Comparison of ENCODE assay signal across 20 mouse cellular contexts in the genomic region with DNA sequence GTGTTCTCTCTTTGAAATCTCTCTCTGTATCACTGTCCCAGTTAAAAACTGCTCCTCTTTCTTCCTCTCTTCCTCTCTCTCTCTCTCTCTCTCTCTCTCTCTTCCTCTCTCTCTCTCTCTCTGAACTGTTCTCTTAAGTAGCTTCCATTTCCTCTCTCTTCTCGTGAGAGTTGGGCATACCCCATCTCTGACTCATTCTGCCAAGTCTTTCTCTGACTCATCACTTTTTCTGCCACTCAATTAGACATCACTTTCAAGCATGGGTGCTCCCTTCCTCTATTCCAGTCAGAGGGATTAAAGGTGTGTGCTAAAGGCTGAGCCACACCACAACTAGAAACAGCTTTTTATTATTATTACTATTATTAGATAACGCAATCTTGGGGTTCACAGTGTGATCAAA. TPM values are rescaled to one million over a fixed set of nuclear protein-coding genes. Genes with fewer than 3 reads are reported as not detected.
DNase-seq lines count a peak whose midpoint lies in the region; ATAC-seq and TF ChIP-seq lines count a peak whose summit lies in the region.
"Had no signal": no experiment of that assay in that cellular context is flagged by ENCODE, and none has a peak within 500 bp of the region (broad histone marks: within the 10 kb centered on the region; RNA-seq: fewer than 3 reads in every experiment).

No protein-coding gene starts in this region.

- no peaks in the 10 kb centered on the region for H3K27me3 ChIP-seq in lung, postnatal 0 days (replicated peaks; ENCODE audit: insufficient read depth, low read length)
- no peaks in the 10 kb centered on the region for H3K27me3 ChIP-seq in CH12.LX (replicated peaks)
- H3K27me3 ChIP-seq: embryonic facial prominence, embryonic 15.5 days; forebrain, embryonic 13.5 days; heart, embryonic 12.5 days had no signal

- no peak for TF ChIP-seq POLR2A in CH12.LX (IDR thresholded peaks at IDR 0.05; ENCODE audit: low read depth, low read length)

- no peak overlapping the region for H3K4me3 ChIP-seq in lung, postnatal 0 days (ENCODE audit: low read depth, low read length)
- H3K4me3 ChIP-seq in CH12.LX (replicated peaks in 1 of 3; ENCODE audit: low read depth in 2 of 3, low read length in 2 of 3, poor library complexity in 1 of 3) = no peak overlapping the region
- H3K4me3 ChIP-seq: embryonic facial prominence, embryonic 15.5 days; forebrain, embryonic 13.5 days; gastrocnemius, adult 2 months; heart, embryonic 12.5 days had no signal

- dilution Hi-C loops in CH12.LX (cut with MboI; ENCODE audit: extremely low pct_ligation_motif_present, extremely low pct_unique_long_range_greater_than_20kb, low sequenced_read_pairs) = no loop called here

- no peak for TF ChIP-seq EP300 in lung, postnatal 0 days (IDR thresholded peaks at IDR 0.05)
- no peak for TF ChIP-seq EP300 in CH12.LX (IDR thresholded peaks at IDR 0.05; ENCODE audit: low read length)

- no peak for TF ChIP-seq RAD21 in CH12.LX (IDR thresholded peaks at IDR 0.05; ENCODE audit: low read depth, low read length)

- H3K4me2 ChIP-seq in lung, postnatal 0 days (replicated peaks; ENCODE audit: low read depth, low read length) = no peak overlapping the region
- no peak overlapping the region for H3K4me2 ChIP-seq in CH12.LX (ENCODE audit: insufficient read depth, low read depth, poor library complexity, severe bottlenecking)
- H3K4me2 ChIP-seq: embryonic facial prominence, embryonic 15.5 days; forebrain, embryonic 13.5 days; heart, embryonic 12.5 days had no signal

- H3K79me2 ChIP-seq in CH12.LX (replicated peaks; ENCODE audit: control insufficient read depth, extremely low read depth, insufficient read depth, poor library complexity, severe bottlenecking) = no peaks in the 10 kb centered on the region

- ATAC-seq in lung, postnatal 0 days = no peak
- ATAC-seq in activated CD4-positive, CD25-positive, alpha-beta regulatory T cell, adult 4 months = no peak
- ATAC-seq: CD4-positive, CD25-positive, alpha-beta regulatory T cell, adult 4 months; forebrain, embryonic 13.5 days; hindbrain, embryonic 16.5 days had no signal

- H3K4me1 ChIP-seq in lung, postnatal 0 days (ENCODE audit: insufficient read depth, low read depth, low read length) = no peaks in the 10 kb centered on the region
- peaks cover 0 to 6% of the 10 kb centered on the region in 2 experiments; a peak in 2 of 4 replicates for H3K4me1 ChIP-seq in CH12.LX (ENCODE audit: control insufficient read depth in 1 of 2, insufficient read depth in 2 of 2)
- H3K4me1 ChIP-seq: embryonic facial prominence, embryonic 15.5 days; forebrain, embryonic 13.5 days had no signal

- TF ChIP-seq CTCF in lung, postnatal 0 days (IDR thresholded peaks at IDR 0.05) = no peak
- no peak for TF ChIP-seq CTCF in CH12.LX (conservative IDR thresholded peaks at IDR 0.05 in 1 of 2, IDR thresholded peaks at IDR 0.05 in 1 of 2; ENCODE audit: low read depth in 2 of 2, low read length in 2 of 2)

- no peak overlapping the region for H3K27ac ChIP-seq in lung, postnatal 0 days (ENCODE audit: low read length)
- H3K27ac ChIP-seq in CH12.LX (ENCODE audit: insufficient read depth, low read depth) = no peak overlapping the region
- H3K27ac ChIP-seq: embryonic facial prominence, embryonic 15.5 days; forebrain, embryonic 13.5 days; gastrocnemius, adult 2 months had no signal

- in situ Hi-C loops in CH12.LX (cut with MboI; ENCODE audit: low pct_ligation_motif_present, low pct_unique_long_range_greater_than_20kb, low sequenced_read_pairs) = no loop called here

- no peak overlapping the region for H3K9ac ChIP-seq in lung, postnatal 0 days (replicated peaks; ENCODE audit: low read depth)
- H3K9ac ChIP-seq in CH12.LX (ENCODE audit: insufficient read depth, low read depth) = no peak overlapping the region
- H3K9ac ChIP-seq: embryonic facial prominence, embryonic 15.5 days; forebrain, embryonic 13.5 days; heart, embryonic 12.5 days had no signal

- 53% methylated on average over 2 of the region's 2 CpGs for WGBS in lung, postnatal 0 days

- DNase-seq in lung, postnatal 0 days (ENCODE audit: low spot score) = peak; percentile 28
- no peak for DNase-seq in lung, postnatal 36 days
- DNase-seq in CH12.LX (ENCODE audit: extremely low read depth) (peak; percentile 57), NIH3T3 (ENCODE audit: low read depth) (peak; percentile 24)
- peak; percentile 21 for DNase-seq in induced T-regulatory cell, adult 2 months (ENCODE audit: low read depth)
- DNase-seq in spleen, adult 18-20 months = no peak
- no peak for DNase-seq in layer of hippocampus, postnatal 14 days (ENCODE audit: low spot score in 2 of 2)
- DNase-seq: adrenal gland, postnatal 14 days; cerebellum, adult 18-20 months; cerebellum, adult 9-11 months; embryo, embryonic 11 days; gastrocnemius, adult 2 months; gastrocnemius, postnatal 25 days; kidney, adult 11 months had no signal

- no peaks in the 10 kb centered on the region for H3K36me3 ChIP-seq in lung, postnatal 0 days (ENCODE audit: insufficient read depth, low read length)
- H3K36me3 ChIP-seq in CH12.LX (replicated peaks in 1 of 2; ENCODE audit: control insufficient read depth in 1 of 2, insufficient read depth in 1 of 2, low read length in 1 of 2) = peaks cover 0 to 2% of the 10 kb centered on the region in 2 experiments
- H3K36me3 ChIP-seq: embryonic facial prominence, embryonic 15.5 days; heart, embryonic 12.5 days had no signal

- H3K9me3 ChIP-seq in lung, postnatal 0 days (ENCODE audit: low read length) = no peaks in the 10 kb centered on the region
- H3K9me3 ChIP-seq in CH12.LX (replicated peaks; ENCODE audit: low read length) = no peaks in the 10 kb centered on the region
- H3K9me3 ChIP-seq: embryonic facial prominence, embryonic 15.5 days; forebrain, embryonic 13.5 days; heart, embryonic 12.5 days had no signal

TF ChIP-seq in CH12.LX, 34 proteins besides CTCF, POLR2A, EP300 and RAD21:
- TF ChIP-seq USF2 (conservative IDR thresholded peaks at IDR 0.05; ENCODE audit: low read depth, low read length) (no peak), NRF1 (IDR thresholded peaks at IDR 0.05; ENCODE audit: low read depth, low read length) (no peak), CHD1 (IDR thresholded peaks at IDR 0.05; ENCODE audit: low read depth, low read length) (no peak), POLR2AphosphoS2 (IDR thresholded peaks at IDR 0.05; ENCODE audit: low read depth, low read length) (no peak), E2F4 (IDR thresholded peaks at IDR 0.05; ENCODE audit: insufficient replicate concordance, low read depth, low read length) (no peak), MAZ (IDR thresholded peaks at IDR 0.05; ENCODE audit: low read depth, low read length) (no peak), NELFE (IDR thresholded peaks at IDR 0.05; ENCODE audit: low read depth, low read length) (no peak), PAX5 (IDR thresholded peaks at IDR 0.05; ENCODE audit: low read length) (no peak), SMC3 (IDR thresholded peaks at IDR 0.05; ENCODE audit: low read depth, low read length) (no peak), MAFK (IDR thresholded peaks at IDR 0.05; ENCODE audit: insufficient replicate concordance, low read length) (peak; percentile 79; the same call in 1 of the 2 replicates), KAT2A (IDR thresholded peaks at IDR 0.05; ENCODE audit: insufficient replicate concordance, low read length) (no peak), CHD2 (IDR thresholded peaks at IDR 0.05; ENCODE audit: low read length) (peak; percentile 78), ZNF384 (IDR thresholded peaks at IDR 0.05; ENCODE audit: low read depth, low read length) (no peak), JUN (IDR thresholded peaks at IDR 0.05; ENCODE audit: insufficient read depth, low read depth, low read length) (0 out of 2 replicates have a peak, but pooled peaks have one; percentile 6), TBP (conservative IDR thresholded peaks at IDR 0.05; ENCODE audit: low read depth, low read length) (no peak), BHLHE40 (IDR thresholded peaks at IDR 0.05; ENCODE audit: low read depth, low read length) (no peak), ZMIZ1 (IDR thresholded peaks at IDR 0.05; ENCODE audit: low read depth, low read length) (no peak), MXI1 (IDR thresholded peaks at IDR 0.05; ENCODE audit: low read depth, low read length) (no peak), RCOR1 (conservative IDR thresholded peaks at IDR 0.05; ENCODE audit: low read depth, low read length) (no peak)
TF ChIP-seq in CH12.LX: peak in this region for 3.

RNA-seq across cellular contexts. Expression of a gene that starts 43.7 kb away (rescaled TPM):
- 28.2 and 35.8 TPM in 2 replicates for polyA plus RNA-seq in lung, postnatal 0 days (2015; fragmentation: Nextera tagmentation; extraction: Ambion mirVana)
- total RNA-seq in CH12.LX (2012; rRNA removed) (3.4 and 4.0 TPM in 2 replicates), CH12.LX (2014; rRNA removed) (4.9 and 5.2 TPM in 2 replicates)
- 11.6 and 15.0 TPM in 2 replicates for polyA plus RNA-seq in CH12.LX (2012; ENCODE audit: insufficient read length, low read depth)
- polyA plus RNA-seq in activated CD4-positive, CD25-positive, alpha-beta regulatory T cell, adult 4 months (2017; shearing (Covaris generic)) = 10 to 100 TPM; 17.3 to 18.0 TPM
- total RNA-seq in layer of hippocampus, postnatal 14 days (2021) = 100 to 1,000 TPM; 271 to 273 TPM

Comparison
In these comparisons a context has a peak if more than half of its experiments do, and no peak if none do; other contexts are left out.
1. DNase-seq: peak in lung, postnatal 0 days (single experiment), CH12.LX (single experiment), NIH3T3 (single experiment) and induced T-regulatory cell, adult 2 months (single experiment); none in lung, postnatal 36 days (single experiment), spleen, adult 18-20 months (0 of 2) and layer of hippocampus, postnatal 14 days (0 of 2).